Mouse (Mus musculus) urinary bladder, adult 18-20 months (tissue): ENCODE measurements at regions not wholly inside any gene's neighbourhood (a gene's known extent, or its start where the extent isn't known, plus 50 kb on each side); places are given as distances from the start of the nearest gene placed in this dataset.

ENCODE experiments used
- DNase-seq, 2 experiments: peaks; one replicate each; pipeline ENCODE4 v3.0.0; 2022; ENCODE audit warnings: low spot score in 2 of 2, mixed read lengths in 2 of 2

DNA sequence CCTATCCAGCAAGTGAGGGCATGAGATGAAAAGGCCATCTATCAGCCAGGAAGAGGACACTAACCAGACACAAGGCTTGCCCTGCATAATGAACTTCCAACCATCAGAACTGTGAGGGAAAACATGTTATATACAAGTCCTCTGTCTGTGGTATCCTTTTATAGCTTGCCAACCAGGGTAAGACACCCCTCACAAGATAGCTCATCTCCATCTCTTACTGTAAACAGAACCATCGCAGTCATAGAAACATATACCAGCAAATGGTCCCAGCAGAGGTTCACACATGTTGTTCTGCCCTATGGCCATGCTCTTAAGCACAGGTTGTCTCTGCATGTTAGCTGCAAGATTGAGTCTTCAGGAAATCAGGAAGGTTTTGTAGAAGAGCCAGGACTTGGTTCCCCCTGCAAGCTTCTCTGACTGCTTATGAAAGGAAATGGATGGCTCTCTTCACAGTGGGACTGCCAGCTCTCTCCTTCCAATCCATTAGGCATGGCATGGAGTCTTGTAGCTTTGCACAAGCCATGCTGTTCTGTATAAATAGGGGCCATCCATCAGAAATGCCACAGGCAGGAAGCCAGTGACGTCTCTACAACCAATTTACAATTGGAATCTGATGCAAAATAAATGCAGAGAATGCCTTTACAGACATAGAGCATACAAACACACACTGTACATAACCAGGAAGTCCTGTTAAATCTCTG is 1514.0 kb upstream of the Lrrc6 start:
- no peak for DNase-seq

DNA sequence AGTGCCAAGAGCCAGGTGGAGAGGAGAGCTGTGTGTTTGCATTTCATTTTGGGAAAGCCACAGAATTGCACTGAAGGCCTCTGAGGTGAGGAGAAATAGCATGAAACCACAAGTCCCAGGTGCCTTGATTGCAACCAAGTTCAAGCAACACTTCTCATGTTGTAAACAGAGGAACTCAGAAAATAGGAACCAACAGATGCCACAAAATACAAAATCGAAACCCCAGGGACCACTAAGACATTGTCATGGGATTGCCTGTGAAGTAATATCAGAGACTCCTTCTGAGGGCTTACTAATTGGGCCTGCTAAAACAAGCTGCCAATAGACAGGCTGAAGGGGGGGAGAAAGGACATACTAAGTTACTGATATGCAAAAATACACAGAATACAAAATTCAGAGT is 1510.5 kb upstream of the Lrrc6 start:
- DNase-seq, result no peak

DNA sequence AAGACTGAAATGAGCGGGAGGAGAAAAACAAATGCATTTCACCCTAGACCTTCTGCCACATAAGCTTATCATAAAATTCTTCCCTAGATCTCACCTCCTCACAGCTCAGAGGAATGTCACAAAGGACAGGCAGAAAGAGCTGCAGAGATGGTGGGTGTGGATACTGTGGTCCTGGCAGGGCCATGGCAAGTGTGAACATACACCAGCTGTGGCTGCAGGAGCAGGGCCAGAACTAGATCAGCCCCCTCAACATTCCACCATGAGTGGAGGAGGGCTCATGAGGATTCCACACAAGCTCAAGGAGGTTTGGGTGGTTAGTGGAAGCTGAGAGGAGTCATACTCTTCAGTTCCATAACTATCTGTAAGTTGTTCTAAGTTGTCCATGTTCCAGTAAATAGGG is 1509.5 kb upstream of the Lrrc6 start:
- no peak for DNase-seq

DNA sequence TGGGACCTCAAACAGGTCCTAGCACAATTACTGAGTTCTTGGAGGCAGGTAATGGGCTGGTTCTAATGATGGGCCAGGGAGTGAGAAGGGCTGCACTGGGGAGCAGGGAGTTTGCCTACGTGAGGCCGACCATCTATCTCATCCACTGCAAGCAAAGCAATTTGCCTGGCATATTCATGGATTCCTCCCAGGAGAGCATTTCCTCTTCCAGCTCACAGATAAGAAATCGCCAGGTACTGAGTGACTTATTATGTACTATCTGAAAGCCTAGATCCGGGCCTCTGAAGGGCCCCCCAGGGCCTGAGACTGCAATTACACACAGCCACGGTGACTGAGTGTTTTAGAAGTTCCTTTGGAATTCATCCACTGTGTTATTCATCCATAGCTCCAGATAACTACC is 1504.1 kb upstream of the Lrrc6 start:
- DNase-seq, result no peak

DNA sequence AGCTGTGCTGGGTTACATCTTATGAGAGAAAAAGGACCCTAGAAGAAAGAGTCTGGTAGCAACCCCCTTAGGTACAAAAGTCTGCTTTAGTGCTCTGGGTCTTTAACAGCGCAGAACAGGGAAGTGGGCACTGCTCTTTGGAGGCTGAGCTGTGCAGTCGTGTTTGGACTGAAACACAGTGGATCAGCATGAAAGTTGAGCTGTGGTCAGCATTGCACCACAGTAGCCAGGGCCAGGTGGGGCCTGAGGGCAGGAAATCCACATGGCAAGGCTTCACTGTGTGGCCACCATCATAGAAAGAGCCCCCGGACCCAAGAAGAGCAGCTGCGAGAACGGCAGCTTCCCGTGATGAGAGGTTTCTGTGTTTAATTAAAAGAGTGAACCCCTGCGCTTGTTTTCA is 1495.8 kb upstream of the Lrrc6 start:
- DNase-seq, result no peak

DNA sequence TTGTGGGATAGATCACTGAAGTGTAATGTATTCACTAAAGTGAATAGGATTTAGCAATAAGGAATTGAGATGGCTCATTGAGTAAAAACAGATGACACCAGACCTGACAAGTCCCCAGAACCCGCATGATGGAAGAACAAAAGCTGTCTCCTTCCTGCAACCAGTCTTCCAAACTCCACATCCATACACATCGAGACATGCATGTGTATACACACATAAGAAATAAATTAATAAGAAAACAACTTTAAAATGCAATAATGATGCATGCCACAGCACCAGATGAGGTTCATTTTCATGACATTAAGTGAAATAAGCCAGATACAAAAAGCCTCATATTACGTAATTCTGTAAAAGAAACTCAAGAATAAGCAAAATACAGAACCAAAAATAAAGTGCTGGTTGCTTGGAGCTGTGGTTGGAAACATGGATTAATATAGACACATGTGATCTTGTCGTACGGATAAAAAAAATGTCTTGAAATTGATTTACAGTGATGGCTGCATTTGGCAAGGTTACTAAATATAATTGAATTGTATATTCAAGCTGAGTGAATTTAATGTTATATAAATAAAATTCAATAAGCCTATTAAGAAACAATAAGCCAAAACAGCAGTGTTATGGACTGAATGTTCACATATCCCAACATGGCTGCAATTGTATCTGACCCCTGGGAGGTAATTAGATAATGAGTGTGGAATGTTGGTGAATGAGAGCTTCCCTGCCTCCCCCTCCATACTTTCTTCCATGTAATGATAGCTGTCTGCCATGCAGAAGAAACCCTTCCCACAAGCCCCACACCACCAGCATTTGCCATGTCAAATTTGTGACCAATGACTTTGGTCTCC is 1488.9 kb upstream of the Lrrc6 start:
- no peak for DNase-seq

DNA sequence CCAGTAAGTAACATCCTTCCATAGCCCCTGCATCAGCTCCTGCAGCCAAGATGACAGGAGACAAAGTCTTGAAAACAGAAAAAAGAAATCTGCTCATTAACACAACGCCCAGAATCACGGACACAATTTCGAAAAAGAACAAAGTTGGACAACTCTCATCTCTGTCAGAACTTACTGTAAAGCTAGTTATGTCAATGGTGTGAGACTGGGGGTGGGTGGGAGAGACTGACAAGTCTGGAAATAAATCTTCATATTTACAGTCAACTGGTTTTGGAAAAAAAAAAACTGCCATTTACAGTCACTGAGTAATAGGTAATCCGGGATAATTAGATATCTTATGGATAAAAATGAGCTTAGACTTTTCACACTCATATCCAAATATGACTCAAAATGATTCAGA is 1487.2 kb upstream of the Lrrc6 start:
- DNase-seq, result no peak

DNA sequence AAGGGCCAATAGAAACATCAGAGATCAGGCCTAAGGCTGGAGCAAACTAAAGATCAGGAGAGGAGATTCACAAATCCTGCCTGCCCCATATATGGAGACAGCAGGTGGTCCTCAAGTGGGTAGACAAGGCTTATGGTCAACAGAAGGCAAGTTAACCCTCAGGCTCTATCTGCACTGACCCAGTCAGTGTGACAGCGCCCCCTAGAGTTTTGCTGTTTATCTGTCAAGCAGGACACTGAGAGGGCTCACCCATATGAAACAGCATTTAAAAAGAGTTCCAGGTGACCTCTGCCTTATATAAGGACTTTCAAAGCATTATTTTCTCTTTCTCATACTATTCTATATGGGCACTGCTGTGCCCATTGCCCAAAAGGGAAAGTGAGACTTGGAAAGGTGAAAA is 1482.5 kb upstream of the Lrrc6 start:
- DNase-seq, result no peak

DNA sequence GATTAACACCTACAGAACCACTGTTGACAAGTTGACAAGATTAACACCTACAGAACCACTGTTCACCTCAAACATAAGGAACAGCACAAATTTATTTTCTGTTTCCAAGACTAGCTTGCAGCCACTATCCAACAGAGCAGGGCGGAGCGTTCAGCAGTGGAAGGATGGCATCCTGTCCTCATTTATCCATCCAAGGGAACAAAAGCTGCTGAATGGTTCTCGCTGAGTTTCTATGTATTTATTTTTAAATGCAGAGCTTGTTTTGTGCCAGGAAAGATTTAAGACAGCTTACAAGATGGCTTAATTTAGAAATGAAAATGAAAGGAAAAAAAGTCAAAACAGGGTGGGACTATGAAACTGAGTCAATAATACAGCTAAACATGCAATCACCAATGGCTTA is 1481.2 kb upstream of the Lrrc6 start:
- DNase-seq, result no peak

DNA sequence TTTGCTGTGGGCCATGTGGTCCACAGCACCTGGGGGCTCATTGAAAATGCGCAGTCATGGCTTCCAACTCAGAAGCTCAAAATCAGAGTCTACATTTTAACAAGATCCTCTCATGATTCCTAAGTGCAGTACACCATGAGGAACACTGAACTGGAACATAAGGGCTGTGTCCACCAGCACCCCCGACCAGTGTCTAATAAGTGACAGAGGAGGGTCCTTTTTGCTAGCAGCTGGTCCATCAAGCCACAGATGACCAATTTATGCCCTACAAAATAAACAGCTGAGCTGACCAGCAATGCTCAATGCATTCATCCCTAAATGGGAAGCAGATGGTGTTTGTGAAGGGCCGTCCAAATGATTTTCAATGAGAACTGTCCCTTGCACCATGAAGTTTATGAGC is 1478.7 kb upstream of the Lrrc6 start:
- DNase-seq, result no peak

DNA sequence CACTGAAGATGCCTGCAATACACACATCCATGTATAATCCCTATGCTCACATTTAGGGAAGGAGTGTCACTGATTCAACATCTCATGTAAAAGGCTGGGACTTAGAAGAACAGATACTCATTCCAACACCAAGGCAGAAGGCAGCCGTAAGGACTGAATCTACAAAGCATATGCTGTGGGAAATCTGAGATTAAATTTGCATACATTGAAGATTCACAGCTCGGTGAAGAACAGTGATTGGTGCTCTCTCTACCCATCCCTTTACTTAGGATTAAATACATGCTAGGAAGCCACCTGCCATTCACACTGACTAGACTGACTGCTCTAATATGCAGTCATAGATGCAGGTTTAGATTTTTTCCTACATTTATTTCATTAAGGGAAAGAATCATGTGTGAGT is 1476.5 kb upstream of the Lrrc6 start:
- DNase-seq, result no peak

DNA sequence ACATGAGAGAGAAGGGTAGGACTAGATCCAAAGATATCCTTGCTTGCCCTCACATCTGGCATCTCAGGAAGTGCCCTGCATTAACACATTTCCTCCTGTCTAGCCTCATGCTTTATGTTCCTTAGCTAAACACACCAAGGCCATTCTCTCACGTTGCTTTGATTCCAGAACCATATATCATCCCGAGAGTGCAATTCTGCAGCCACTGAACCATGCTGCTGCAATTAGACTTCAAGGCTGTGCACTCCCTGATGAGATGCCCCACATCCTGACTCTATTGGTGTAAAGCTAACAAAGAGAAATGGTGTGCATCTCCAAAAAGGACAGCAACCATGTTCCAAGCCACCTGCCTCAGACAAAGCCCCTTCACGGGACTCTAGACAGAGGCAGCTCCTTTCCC is 1471.3 kb upstream of the Lrrc6 start:
- no peak for DNase-seq

DNA sequence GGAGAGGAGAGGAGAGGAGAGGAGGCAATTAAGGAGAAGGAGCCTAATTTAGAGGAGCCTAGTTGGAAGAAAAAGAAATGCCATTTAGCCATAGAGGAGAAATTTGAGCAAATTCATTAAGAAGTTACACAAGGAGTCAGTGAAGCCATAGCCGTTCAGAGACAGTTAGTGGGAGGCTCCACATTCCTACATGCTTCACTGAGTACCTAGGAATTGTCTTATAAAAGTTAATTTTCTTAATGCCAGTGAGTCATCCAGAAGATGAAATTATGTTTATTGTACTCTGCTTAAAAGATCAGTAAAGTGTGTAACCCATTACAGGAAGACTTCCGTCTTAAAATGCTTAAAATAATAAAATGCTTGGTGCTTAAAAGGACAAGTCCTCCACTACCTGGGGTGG is 1453.5 kb upstream of the Lrrc6 start:
- DNase-seq, result no peak

DNA sequence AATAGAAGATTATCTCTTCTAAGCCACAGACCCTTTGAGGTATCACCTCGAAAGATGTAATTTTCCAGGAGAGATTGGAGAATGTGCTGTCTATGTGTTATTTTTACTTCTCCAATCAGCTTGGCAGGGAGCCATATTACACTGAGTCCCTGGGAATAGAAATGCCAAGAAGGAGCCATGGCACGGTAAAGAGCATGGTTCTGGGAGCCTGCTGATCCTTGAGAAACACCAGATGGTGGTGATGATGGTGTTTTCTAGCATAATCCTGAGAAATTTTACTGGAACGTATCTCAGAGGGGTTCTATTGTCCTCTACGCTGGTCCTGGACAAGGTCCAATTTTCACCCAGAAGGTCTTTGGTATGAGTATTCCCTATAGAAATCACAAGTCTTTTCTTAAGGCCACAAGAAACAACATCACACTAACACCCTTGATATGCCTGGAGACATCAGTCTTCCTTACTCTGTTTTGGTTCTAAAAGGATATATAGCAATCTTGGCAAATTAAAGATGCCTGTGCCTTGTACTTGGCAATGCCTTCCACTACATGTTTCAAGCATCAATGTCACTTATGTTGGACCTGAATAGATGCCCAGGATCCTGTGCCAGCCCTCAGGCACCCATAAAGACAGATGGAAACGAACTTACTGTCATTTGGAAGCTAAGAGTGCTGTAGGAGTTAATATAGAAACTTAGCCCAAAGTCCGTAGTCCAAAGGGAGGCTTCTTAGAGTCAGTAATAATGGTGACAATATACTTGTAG is 1449.8 kb upstream of the Lrrc6 start:
- no peak for DNase-seq

DNA sequence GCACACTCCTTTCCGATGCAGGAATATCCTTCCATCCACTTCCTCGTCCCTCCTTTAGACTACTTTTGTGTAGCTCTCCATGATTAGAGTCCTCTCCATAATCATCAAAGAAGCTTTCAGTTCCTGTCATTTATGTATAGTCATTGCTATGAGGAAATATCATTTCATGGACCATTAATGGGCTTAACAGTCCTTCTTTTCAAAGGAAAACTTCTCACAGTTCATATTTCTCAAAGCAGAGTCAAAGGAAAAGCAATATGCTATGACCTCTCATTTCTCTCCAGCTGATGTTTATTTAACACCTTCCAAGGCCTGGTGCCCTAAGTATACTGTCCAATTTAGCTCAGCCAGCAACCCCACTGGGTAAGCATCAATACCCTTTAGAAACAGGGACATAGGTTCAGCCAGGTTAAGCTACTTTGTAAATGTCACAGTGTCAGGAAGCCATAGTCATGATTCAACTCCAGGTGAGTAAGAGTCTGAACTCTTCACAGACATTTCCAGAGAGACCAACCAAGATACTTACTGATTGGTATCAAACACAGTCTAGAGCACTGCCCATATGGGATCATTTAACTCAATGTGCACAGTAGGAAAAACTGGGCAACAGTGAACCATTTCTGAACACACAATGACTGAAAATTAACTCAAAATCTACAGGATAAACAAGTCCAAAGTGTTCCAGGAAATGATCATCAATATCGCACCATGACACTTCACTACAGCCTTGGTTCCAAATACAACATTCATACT is 1443.8 kb upstream of the Lrrc6 start:
- no peak for DNase-seq

DNA sequence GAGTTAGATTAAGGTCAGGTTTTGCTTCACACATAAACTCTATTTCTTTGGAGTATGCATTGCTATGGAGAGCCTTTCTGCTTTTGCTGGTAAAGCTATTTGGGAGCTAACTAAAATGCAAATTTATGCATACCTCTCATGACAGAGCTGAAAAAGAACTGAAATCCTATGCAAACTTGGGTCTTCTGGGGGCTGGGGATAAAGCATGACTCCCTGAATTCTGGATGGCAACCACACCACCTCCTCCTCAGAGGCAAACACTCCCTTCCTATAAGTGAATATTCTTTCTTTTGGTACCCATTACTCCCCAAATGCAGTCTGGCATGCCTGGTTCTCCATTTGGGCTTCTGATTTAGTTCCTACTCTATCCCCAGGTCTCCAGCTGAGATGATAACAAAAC is 1442.3 kb upstream of the Lrrc6 start:
- no peak for DNase-seq

DNA sequence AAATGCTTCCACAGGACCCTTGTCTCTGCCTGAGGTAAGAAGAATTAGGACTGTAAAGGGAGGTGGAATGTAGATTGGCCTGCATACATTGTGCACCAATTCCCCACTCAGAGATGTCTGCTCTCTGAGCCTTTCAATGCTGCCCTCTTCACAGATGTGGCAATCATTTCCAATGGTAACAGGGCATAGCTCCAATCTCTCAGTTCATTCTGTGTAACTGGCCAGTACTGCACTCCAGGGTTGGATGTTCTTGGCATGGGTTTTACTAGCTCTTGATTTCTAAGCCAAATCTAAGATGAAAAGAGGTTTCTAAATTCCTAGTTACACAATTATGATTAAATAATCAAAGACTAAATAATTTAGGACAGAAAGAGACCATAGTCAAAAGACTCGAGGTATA is 1439.8 kb upstream of the Lrrc6 start:
- no peak for DNase-seq

DNA sequence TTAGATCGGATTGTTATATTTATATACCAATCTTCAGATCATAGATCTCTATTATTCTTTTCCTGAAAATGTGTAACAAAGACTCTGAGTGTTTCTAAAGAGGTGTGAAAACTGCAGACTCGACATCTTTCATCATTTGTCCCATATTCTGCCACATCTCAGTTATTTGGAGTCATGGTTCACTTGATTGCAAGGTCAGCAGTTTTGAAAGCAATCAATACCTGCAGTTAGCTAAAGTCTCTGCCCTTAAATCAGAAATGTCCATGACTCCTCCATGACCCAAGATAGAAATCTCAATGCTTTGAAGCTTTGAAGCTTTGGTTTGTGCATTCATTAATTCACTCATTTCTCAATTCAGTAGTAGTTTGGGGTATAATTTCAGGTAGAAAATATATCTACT is 1424.2 kb upstream of the Lrrc6 start:
- no peak for DNase-seq

DNA sequence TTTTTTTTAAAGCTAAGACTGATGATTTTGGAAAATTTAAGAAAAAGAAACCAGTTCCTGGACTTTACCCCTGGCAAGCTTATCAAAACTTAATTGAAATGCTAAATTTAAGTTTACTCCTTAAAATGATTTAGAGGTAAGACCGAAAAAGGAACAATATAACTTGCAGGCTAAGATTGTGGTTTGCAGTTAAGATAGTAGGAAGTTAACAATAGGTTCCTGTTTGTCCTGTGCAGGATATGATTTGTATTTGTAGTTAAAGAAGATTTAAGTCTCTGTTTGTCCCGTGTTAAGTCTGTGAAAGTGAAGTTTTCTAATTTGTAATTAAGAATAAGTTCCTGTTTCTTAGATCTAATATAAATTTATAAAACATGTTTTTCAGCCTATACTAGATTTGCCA is 1406.3 kb upstream of the Lrrc6 start:
- DNase-seq, result no peak

DNA sequence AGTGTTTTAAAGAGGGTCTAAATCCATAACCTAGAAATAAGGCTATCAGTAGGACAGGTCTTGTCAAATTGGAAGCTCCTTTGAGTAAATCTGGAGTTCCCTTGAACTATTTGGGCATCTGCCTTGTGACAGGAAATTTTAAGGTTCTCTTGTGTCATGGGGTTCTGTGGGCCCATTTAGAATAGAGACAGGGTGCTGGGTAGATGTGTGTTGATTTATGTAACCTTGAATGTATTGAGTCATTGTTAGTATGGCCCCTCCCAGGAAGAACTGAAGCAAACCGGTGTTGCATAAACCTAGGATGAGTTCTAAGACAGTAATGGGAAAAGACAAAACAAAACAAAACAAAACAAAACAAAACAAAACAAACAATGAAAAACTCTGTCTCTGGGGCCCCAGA is 1404.6 kb upstream of the Lrrc6 start:
- DNase-seq, result no peak

DNA sequence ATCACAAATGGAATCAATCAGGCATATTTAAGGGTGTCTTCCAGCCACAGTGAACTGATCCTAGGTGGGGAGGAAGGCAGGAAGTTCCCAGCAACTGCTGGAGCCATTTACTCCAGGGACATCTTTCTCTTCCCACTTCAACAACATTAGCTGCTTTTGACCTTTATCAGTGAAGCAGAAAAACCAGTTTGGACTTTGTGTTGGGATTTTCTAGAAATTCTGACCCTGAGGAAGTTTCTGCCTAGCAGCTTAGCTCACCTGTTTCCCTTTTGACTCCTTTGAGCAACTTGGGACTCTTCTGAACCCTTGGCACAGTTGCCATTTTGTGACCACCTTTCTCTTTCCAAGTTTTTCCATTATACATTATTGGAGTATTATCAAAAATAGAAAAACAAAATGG is 1403.9 kb upstream of the Lrrc6 start:
- DNase-seq, result no peak

DNA sequence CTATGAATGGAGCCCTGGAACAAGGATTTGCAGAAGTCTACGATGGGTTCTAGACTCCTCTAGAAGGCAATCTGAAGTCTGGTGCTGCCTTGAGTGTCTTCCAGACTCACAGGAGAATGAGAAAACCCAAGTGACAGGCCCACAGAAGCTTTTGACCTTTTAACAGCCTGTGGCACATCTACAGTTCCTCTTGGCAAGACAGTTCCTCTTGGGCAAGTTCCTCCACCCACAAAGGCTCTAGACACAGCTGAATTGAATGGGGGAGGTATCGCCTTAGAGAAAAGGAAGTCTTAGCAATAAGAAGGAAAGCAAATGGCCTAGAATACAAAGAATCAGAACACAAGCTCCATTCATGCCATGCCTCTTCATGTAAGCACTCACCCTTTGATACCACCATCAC is 1402.3 kb upstream of the Lrrc6 start:
- DNase-seq, result no peak
